Mouse (Mus musculus): ENCODE measurements around the gene Cacna1d. TPM values are rescaled to one million over a fixed set of nuclear protein-coding genes. Genes with fewer than 3 reads are reported as not detected.

Gene Cacna1d
- polyA plus RNA-seq, 1 experiment, result 26.2 TPM

GRCm38 (mm10) chr14:30414131-30414530, 77.1 kb downstream of the Cacna1d start:
- no peak for DNase-seq
- WGBS, result 67% methylated on average over 2 of the region's 2 CpGs
- H3K4me1 ChIP-seq (ENCODE audit: control insufficient read depth, insufficient read depth, low read length), result no peaks in the 10 kb centered on the region
- H3K4me3 ChIP-seq (replicated peaks; ENCODE audit: extremely low read depth, low read depth, low read length), result no peak overlapping the region
- no peak for TF ChIP-seq CTCF (IDR thresholded peaks at IDR 0.05; ENCODE audit: insufficient read depth, low read length)

- DNase-seq, result no peak
- WGBS, result 69% methylated on average over 4 of the region's 4 CpGs
- Histone ChIP-seq H3K4me1 (ENCODE audit: control insufficient read depth, insufficient read depth, low read length) (no peaks in the 10 kb centered on the region; the same call in 1 of the 2 replicates), H3K4me3 (replicated peaks; ENCODE audit: extremely low read depth, low read depth, low read length) (no peak overlapping the region)
- TF ChIP-seq CTCF (IDR thresholded peaks at IDR 0.05; ENCODE audit: insufficient read depth, low read length) (no peak), POLR2A (IDR thresholded peaks at IDR 0.05; ENCODE audit: borderline replicate concordance, extremely low read depth, low read depth, low read length) (no peak)
Measured at GRCm38 (mm10) chr14:30409331-30409730, 81.9 kb downstream of the Cacna1d start.

- DNase-seq, result no peak
- no peak overlapping the region for H3K4me3 ChIP-seq (replicated peaks; ENCODE audit: extremely low read depth, low read depth, low read length)
- no peaks in the 10 kb centered on the region; the same call in 1 of the 2 replicates for H3K4me1 ChIP-seq (ENCODE audit: control insufficient read depth, insufficient read depth, low read length)
- TF ChIP-seq CTCF (IDR thresholded peaks at IDR 0.05; ENCODE audit: insufficient read depth, low read length) (no peak), POLR2A (IDR thresholded peaks at IDR 0.05; ENCODE audit: borderline replicate concordance, extremely low read depth, low read depth, low read length) (no peak)
- 32% methylated on average over 8 of the region's 8 CpGs for WGBS
Measured at GRCm38 (mm10) chr14:30405456-30406225, 85.6 kb downstream of the Cacna1d start.

GRCm38 (mm10) chr14:30378306-30378705, 112.9 kb downstream of the Cacna1d start:
- Histone ChIP-seq H3K4me1 (ENCODE audit: control insufficient read depth, insufficient read depth, low read length) (no peaks in the 10 kb centered on the region), H3K4me3 (replicated peaks; ENCODE audit: extremely low read depth, low read depth, low read length) (no peak overlapping the region)
- no peak for DNase-seq
- TF ChIP-seq CTCF (IDR thresholded peaks at IDR 0.05; ENCODE audit: insufficient read depth, low read length) (no peak), POLR2A (IDR thresholded peaks at IDR 0.05; ENCODE audit: borderline replicate concordance, extremely low read depth, low read depth, low read length) (no peak)
- WGBS, result 65% methylated on average over 1 of the region's 1 CpGs

- WGBS, result 40% methylated on average over 1 of the region's 1 CpGs
- Histone ChIP-seq H3K4me1 (ENCODE audit: control insufficient read depth, insufficient read depth, low read length) (no peaks in the 10 kb centered on the region), H3K4me3 (replicated peaks; ENCODE audit: extremely low read depth, low read depth, low read length) (no peak overlapping the region)
- no peak for DNase-seq
- no peak for TF ChIP-seq POLR2A (IDR thresholded peaks at IDR 0.05; ENCODE audit: borderline replicate concordance, extremely low read depth, low read depth, low read length)
- no peak for TF ChIP-seq CTCF (IDR thresholded peaks at IDR 0.05; ENCODE audit: insufficient read depth, low read length)
Measured at GRCm38 (mm10) chr14:30372878-30373277, 118.4 kb downstream of the Cacna1d start.

- TF ChIP-seq POLR2A (IDR thresholded peaks at IDR 0.05; ENCODE audit: borderline replicate concordance, extremely low read depth, low read depth, low read length), result no peak
- TF ChIP-seq CTCF (IDR thresholded peaks at IDR 0.05; ENCODE audit: insufficient read depth, low read length), result peak; percentile 21; the same call in 1 of the 2 replicates
- no peak for DNase-seq
- no peaks in the 10 kb centered on the region for H3K4me1 ChIP-seq (ENCODE audit: control insufficient read depth, insufficient read depth, low read length)
- no peak overlapping the region for H3K4me3 ChIP-seq (replicated peaks; ENCODE audit: extremely low read depth, low read depth, low read length)
- 66% methylated on average over 2 of the region's 2 CpGs for WGBS
Measured at GRCm38 (mm10) chr14:30371070-30371469, 120.2 kb downstream of the Cacna1d start.

- 79% methylated on average over 4 of the region's 4 CpGs for WGBS
- H3K4me3 ChIP-seq (replicated peaks; ENCODE audit: extremely low read depth, low read depth, low read length), result no peak overlapping the region
- no peak for TF ChIP-seq CTCF (IDR thresholded peaks at IDR 0.05; ENCODE audit: insufficient read depth, low read length)
- no peak for TF ChIP-seq POLR2A (IDR thresholded peaks at IDR 0.05; ENCODE audit: borderline replicate concordance, extremely low read depth, low read depth, low read length)
- no peak for DNase-seq
- H3K4me1 ChIP-seq (ENCODE audit: control insufficient read depth, insufficient read depth, low read length), result no peaks in the 10 kb centered on the region; the same call in 1 of the 2 replicates
Measured at GRCm38 (mm10) chr14:30367074-30367473, 124.2 kb downstream of the Cacna1d start.

- H3K4me1 ChIP-seq (ENCODE audit: control insufficient read depth, insufficient read depth, low read length), result no peaks in the 10 kb centered on the region; the same call in 1 of the 2 replicates
- WGBS, result 72% methylated on average over 5 of the region's 5 CpGs
- TF ChIP-seq POLR2A (IDR thresholded peaks at IDR 0.05; ENCODE audit: borderline replicate concordance, extremely low read depth, low read depth, low read length) (no peak), CTCF (IDR thresholded peaks at IDR 0.05; ENCODE audit: insufficient read depth, low read length) (no peak)
- H3K4me3 ChIP-seq (replicated peaks; ENCODE audit: extremely low read depth, low read depth, low read length), result no peak overlapping the region
- DNase-seq, result no peak
Measured at GRCm38 (mm10) chr14:30365866-30366265, 125.4 kb downstream of the Cacna1d start.

GRCm38 (mm10) chr14:30363487-30364167, 127.6 kb downstream of the Cacna1d start:
- WGBS, result 50% methylated on average over 3 of the region's 3 CpGs
- H3K4me3 ChIP-seq (replicated peaks; ENCODE audit: extremely low read depth, low read depth, low read length), result no peak overlapping the region
- DNase-seq, result no peak
- no peak for TF ChIP-seq POLR2A (IDR thresholded peaks at IDR 0.05; ENCODE audit: borderline replicate concordance, extremely low read depth, low read depth, low read length)
- TF ChIP-seq CTCF (IDR thresholded peaks at IDR 0.05; ENCODE audit: insufficient read depth, low read length), result no peak
- H3K4me1 ChIP-seq (ENCODE audit: control insufficient read depth, insufficient read depth, low read length), result no peaks in the 10 kb centered on the region; the same call in 1 of the 2 replicates
